Mouse (Mus musculus) urinary bladder, adult 2 months (tissue): ENCODE results near the gene Adamtsl5. TPM values are rescaled to one million over a fixed set of nuclear protein-coding genes. Genes with fewer than 3 reads are reported as not detected.
"Not testable (repeated sequence)": the region's sequence is repeated elsewhere in the genome, so short reads cannot be mapped to it uniquely, and the experiment has no call there.

Experiments
- DNase-seq: peaks from one replicate; pipeline ENCODE4 v3.0.0; 2022; ENCODE audit warnings: low spot score
- polyA plus RNA-seq: library from polyadenylated mRNA; depleted of rRNA; stranded (reverse); fragments of >200 nt; gene quantifications from 2 replicates; pipeline ENCODE4 v1.2.3, GENCODE M21; 2012

Gene Adamtsl5
- polyA plus RNA-seq, 1 experiment = 65.7 TPM

- no peak for DNase-seq
Observed at GRCm38 (mm10) chr10:80371983-80372382, 23.8 kb upstream of the Adamtsl5 start.

GRCm38 (mm10) chr10:80371411-80371966 is 23.3 kb upstream of the Adamtsl5 start:
- DNase-seq = no peak

DNA sequence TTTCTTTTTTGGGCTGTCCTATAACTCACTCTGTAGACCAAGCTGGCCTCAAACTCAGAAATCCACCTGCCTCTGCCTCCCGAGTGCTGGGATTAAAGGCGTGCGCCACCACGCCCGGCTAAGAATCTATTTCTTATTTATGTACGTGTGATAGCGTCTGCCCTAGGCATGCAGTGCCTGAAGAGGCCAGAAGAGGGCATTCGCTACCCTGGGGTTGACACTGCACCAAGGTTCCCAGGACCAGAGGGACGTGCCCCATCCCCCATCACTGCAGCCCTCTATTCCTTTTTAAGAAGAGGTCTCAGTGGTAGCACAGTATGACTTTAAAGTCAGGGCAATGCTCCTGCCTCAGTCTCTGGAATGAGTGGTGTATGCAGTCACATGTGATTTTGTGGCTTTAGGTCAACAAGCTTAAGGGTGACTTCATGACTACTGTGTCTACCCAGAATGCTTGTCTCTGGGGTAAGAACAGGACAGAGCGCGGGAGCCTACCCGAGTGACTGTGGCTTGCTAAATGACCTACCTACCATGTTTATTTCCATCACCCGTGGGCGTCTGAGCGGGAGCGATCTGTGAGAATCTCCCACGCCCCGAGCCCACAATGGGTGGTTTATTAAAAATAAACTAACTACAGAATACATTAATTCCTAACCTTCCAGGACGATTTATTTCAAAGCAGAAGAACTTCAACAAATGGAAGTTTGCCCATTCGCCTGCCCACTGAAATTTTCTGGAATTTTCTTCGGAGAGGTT is 22.0 kb upstream of the Adamtsl5 start:
- DNase-seq = no peak

- no peak for DNase-seq
Observed at GRCm38 (mm10) chr10:80368392-80368791, 20.2 kb upstream of the Adamtsl5 start.

DNA sequence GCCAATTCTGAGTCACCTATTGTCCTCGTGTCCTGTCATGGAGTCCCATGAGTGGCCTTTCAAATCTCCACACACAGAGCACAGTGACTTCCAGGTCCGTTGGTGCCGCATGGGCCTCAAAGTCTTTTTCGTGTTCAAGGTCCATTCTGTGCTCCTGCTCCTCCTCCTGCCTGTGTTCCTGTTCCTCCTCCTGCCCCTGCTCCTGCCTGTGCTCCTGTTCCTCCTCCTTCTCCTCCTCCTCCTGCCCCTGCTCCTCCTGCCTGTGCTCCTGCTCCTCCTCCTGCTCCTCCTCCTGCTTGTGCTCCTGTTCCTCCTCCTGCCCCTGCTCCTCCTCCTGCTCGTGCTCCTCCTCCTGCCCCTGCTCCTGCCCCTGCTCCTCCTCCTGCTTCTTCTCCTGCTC is 19.7 kb upstream of the Adamtsl5 start:
- no peak for DNase-seq

- DNase-seq = no peak
Observed at GRCm38 (mm10) chr10:80365736-80366135, 17.5 kb upstream of the Adamtsl5 start.

GRCm38 (mm10) chr10:80363734-80364133 is 15.5 kb upstream of the Adamtsl5 start:
- DNase-seq = no peak

DNA sequence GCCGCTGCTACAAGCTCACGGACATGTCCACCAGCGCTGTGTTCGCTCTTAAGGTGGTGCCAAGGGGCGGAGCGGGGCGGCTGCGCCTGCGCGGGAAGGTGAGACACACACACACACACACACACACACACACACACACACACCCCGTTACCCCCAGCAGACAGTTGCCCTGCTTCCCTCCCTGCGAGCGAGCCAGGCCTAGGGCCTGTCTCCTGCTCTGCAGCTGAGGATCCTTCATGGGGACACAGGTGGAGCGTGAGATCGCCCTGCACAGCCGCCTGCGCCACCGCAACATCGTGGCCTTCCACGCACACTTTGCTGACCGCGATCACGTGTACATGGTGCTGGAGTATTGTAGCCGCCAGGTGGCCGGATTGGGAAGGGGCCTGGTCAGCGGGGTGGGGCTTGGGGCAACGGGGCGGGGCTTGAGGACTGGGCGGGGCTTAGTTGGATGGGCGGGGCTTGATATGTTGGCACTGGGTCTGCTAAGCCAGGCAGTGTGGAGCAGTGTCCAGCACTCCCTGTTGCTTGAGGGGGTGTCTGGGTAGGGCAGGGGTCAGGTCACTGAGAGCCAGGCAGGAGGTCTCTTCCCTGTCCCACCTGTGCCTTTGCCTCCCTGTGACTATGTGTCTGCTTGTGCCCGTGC is 9.9 kb upstream of the Adamtsl5 start:
- DNase-seq = no peak

DNA sequence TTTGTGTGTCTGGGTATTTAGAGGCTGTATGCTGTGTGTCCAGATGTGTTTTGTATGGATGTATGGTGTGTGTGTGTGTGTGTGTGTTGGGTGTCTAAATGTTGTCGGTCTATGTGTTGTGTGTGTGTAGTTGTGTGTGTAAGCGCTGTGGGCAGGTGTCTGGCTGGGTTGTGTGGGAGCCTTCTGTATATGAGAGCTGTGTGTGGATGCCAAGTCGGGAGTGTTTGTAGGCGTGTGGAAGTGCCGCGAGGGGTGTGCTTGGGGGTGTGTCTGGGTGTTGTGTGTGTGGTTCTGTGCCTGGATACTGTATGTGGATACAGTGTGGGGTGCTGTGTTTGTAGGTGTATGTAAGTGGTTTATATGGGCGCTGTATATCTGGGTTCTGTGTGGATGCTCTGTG is 9.1 kb upstream of the Adamtsl5 start:
- no peak for DNase-seq

GRCm38 (mm10) chr10:80356737-80357136 is 8.5 kb upstream of the Adamtsl5 start:
- no peak for DNase-seq

DNA sequence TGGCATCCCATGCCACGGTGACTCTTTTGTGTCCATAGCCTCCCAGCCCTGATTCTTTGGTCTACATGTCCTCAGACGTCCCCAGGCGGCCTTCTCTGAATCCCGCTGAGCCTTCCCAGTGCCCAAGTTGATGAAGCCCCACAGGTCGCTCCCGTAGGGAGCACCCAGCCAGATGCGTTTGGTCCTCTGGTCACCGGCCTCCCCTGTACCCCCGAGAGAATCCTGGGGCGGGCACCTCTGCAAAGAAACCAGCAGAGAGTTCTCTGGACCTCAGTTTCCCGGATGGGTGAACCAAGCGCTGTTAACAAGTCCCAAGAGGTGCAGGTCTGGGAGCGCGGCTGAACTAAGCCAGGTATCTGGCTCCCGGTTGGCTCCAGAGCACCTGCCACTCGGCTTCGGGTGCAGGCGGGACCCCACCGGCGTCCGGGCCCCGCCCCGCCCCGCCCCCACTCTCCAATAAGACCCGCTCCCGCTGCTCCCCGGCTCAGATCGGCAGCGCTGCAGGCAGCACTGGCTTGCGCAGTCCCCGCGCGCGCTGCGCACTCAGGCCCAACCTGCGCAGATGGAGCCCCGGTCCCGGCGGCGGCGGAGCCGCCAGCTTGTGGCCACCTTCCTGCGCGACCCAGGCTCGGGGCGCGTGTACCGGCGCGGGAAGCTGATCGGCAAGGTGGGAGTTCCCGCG is 7.9 kb upstream of the Adamtsl5 start, which contains the start of gene Plk5:
TSS of gene Plk5 (plus strand) at position 459 of the 682 bp plus-strand sequence.
- DNase-seq = no peak

GRCm38 (mm10) chr10:80355431-80355830 is 7.2 kb upstream of the Adamtsl5 start:
- no peak for DNase-seq

GRCm38 (mm10) chr10:80352727-80353126 is 4.5 kb upstream of the Adamtsl5 start:
- no peak for DNase-seq

DNA sequence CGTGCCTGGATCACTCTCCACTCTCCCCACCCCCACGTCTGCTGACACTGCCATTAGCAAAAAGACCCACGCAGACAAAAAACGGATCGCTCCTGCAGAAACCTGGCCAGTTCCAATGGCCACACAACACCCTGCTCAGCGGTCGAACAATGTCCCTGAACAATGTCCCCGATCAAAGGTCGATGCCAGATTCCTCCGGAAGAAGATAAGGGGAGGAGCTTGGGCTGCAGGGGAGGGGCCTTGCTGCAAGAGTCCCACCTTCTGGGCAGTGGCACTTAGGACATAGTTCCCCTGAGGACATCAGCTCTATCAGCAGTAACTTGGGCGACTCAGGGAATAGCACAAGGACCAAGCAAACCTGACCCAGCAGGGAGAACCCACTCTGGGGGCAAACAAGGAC is 3.7 kb upstream of the Adamtsl5 start:
- no peak for DNase-seq

DNA sequence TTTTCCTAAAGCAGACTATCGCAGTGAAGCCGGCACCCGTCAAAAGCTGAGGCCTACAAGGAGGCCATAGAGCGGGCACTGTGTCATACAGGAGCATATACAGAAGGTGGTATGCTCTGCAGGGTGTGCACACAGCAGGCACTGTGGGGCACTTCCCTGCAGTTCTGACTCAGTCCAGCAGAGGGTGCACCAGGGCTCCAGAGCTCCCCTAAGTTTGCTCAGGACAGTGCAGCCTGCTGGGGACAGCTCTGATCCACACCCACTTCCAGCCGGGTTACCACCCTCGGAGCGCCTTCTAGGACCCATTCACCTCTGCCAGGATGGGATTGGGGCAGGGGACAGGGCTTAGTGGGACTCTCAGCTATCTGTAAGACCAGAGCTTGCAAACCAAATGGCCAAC is 2.1 kb upstream of the Adamtsl5 start:
- peak; percentile 85 for DNase-seq

- no peak for DNase-seq
Observed at GRCm38 (mm10) chr10:80348981-80349380, 769 bp upstream of the Adamtsl5 start.

DNA sequence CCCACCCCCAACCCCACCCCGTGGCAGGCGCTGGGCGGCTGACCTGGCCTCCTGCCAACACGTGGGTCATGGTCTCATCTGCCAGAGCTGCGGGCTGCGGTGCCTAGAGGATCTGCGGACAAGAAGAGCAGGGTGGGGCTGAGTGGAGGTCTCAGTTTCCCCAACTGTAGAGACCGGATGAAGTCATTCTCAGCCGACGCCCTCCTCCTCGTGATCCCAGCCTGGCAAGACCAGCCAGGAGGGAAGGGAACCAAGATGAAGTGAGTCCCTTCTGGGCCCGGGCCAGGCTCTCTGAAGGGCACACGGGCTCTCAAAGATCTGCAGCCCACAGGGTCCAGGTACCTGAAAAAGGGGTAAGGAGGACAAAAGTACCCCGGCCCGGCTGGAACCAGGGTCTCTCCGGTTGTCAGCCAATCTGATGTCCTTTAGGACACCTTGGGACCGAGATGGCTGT is 671 bp downstream of the Adamtsl5 start:
- no peak for DNase-seq

- DNase-seq = not testable (repeated sequence)
Observed at GRCm38 (mm10) chr10:80345929-80346328, 2.3 kb downstream of the Adamtsl5 start.

DNA sequence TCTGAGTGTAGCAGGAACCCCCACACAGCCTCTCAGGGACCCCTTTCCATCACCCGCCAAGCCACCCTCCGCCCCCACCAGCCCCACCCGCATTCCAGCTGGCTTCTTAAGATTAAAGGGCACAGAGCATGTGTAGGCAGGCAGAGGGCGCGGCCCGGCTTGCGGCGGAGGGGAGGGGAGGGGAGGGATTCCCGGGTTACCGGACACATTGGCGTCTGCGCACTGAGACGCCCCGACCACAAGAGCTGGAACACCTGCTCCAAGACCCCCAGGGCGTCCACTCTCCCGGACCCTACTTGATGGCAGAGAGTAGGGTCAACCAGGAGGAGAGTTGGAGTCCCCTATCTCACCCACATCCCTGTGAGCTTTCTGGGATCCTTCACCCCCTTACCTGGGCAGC is 3.1 kb downstream of the Adamtsl5 start:
- DNase-seq = peak; percentile 53

DNA sequence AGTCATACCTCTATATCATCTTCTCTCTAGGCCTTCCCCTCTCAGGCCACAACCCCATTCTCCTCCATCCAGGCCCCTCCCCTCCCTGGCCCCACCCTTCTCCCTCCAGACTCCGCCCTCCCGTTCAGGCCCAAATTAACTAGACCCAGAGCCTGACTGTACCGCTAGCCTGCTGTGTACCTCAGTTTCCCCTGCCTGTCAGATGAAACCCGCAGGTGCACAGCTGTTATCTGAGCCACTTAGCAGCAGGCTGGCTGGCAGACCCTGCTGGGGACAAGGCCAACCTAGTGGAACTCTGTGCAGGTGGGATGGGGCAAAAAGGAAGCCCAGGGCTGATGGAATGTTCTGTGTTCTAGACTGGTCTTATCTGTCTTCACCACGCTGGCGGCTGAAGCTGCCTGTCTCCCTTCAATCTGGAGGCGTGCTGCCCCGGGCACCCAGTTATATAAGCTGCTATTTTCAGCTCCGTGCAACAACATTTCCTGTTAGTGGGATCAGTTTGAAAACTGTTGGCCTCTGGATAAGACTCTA is 4.0 kb downstream of the Adamtsl5 start:
- DNase-seq = no peak

GRCm38 (mm10) chr10:80343425-80343895 is 4.8 kb downstream of the Adamtsl5 start:
- no peak for DNase-seq
